Mouse (Mus musculus) hematopoietic stem cell, adult 5-6 weeks (primary cell): Measurements from ENCODE around the gene Ckmt1. TPM values are rescaled to one million over a fixed set of nuclear protein-coding genes. Genes with fewer than 3 reads are reported as not detected.

Source experiments
- ATAC-seq, 2 experiments: fragments of 125-278 bp in 1 of 2; replicated peaks in 1 of 2; 2 replicates each; pipeline ENCODE4 v1.8.0; 2016 to 2017; ENCODE audit warnings: inconsistent platforms in 2 of 2, mild to moderate bottlenecking in 2 of 2, moderate number of reproducible peaks in 2 of 2, low read depth in 1 of 2, moderate TSS enrichment in 1 of 2; ENCODE audit not compliant: low FRiP score in 2 of 2, poor library complexity in 2 of 2, severe bottlenecking in 2 of 2, insufficient read depth in 1 of 2, low TSS enrichment in 1 of 2
- total RNA-seq: library from RNA; stranded (forward); fragments of 172-1452, 232-1000 nt; gene quantifications from 2 replicates; pipeline ENCODE4 v1.2.3, GENCODE M21; 2017

The Ckmt1 gene
- not detected in 2 replicates for total RNA-seq

- ATAC-seq: no peak
Measured at GRCm38 (mm10) chr2:121357494-121357893, at the start of gene Ckmt1. Ckmt1 (plus strand) TSS chr2:121357714.

DNA sequence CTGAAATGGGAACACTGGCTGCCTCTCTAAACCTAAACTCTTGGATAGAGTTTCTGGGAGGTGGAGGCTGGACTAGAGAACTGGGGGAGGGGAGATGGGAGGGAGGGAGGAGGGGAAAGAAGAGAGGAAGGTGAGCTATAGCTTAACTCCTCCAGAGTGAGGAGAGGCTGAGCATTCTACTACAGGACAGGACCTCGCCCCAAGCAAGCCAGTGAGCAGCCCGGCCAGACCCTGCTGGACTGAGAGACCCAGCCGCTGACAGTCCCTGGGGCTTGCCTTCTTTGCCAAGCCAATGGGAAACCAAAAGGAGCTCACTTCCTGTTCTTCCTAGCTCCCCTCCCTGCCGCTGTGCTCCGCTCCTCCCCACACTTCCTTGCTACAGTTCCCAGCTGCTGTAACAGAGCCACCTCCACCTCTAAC lies 48.5 kb upstream of the Ckmt1 start:
- peak in 1 of 2 experiments; percentile 42; a peak in 1 of 4 replicates for ATAC-seq

DNA sequence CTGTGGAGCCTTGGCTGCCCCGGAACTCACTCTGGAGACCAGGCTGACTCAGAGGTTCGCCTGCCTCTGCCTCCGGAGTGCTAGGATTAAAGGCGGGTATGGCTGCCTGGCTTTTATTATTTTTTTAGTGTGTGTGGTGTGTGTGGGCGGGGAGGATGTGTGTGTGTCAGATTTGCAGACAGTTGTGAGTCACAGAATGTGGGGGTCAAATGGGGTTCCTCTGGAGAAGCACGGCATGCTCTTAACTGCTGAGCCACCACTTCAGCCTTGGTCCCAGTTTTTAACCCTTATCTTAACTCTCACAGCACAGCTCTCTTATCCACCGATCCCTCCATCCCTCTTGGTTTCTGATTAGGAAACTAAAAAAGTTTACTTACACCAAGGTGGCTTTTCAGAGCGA lies 41.2 kb upstream of the Ckmt1 start:
- no peak for ATAC-seq

DNA sequence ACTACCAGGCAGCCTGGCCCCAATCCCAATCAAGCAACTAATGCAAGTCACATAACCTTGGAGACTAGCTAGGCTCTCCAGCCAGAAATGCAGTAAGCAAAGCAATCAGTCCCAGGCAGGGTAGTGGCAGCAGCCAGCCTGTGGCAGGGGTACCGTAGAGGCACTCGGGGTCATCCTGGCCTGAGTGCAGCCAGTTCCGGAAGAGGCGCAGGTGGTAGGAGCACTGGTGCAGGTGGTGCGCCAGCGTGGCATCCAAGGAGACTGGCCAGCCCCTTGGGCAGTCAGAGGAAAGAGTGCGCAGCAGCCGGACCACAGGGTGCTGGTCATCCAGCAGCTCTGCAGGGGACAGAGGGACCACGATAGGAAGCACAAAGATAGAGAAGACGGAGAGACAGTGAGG lies 34.5 kb upstream of the Ckmt1 start:
- no peak for ATAC-seq

GRCm38 (mm10) chr2:121323693-121324470 lies 33.6 kb upstream of the Ckmt1 start:
- no peak for ATAC-seq

- no peak for ATAC-seq
Measured at GRCm38 (mm10) chr2:121329492-121329891, 28.0 kb upstream of the Ckmt1 start.

DNA sequence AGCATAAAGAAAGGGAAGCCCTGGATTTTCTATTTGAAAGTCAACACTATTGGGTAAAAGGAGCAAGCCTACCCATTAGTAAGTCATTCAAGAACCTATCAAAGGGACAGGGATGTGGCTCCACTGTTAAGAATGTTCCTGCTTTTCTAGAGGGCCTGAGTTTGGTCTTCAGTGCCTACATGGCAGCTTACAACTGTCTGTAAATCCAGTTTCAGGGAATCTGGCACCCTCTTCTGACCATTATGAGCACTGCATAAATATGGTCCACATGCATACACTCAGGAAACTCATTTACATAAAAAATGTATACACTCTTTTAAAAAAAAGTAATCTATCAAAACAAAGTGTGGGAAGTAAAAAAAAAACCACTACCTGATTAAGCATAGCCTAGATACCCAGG lies 18.5 kb upstream of the Ckmt1 start:
- no peak for ATAC-seq

- no peak for ATAC-seq
Measured at GRCm38 (mm10) chr2:121353156-121353555, 4.4 kb upstream of the Ckmt1 start.

GRCm38 (mm10) chr2:121354378-121354777 lies 3.1 kb upstream of the Ckmt1 start:
- ATAC-seq: no peak

DNA sequence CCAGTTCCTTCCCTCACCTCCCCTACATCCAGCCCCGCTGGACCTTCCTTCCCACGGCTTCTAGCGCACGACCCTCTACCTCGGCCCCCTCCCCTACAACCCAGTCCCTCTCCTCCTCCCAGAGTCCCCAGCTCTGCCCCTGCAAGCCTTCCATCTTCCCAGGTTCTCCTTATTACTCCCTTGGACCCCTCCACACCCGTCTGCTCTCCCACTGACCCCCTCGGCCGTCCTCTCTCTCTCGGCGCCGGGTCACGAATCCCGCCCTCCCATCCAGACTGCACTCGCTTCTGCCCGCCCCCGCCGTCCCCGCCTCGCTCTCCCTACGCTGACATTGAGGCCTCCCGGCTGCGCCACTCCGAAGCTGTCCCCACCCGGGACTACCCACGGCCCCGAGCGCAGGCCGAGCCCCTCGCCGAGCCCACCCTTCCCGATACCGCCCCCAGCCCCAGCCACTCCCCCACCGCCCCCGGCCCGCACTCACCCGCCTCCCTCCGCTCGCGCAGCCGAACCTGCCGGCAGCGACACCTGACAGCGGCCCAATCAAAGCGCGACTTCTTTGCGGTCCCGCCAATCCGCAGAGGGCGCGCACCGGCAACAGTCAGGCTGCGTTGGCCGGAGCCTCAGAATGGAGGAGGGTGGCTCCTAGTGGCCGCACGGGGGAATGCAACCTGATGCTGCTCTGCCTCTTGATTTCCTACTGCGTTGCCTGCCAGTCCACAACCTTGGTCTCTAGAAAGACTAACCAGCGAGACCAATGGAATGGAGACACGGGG lies 2.5 kb upstream of the Ckmt1 start, which contains the start of gene Ppip5k1:
TSS of gene Ppip5k1 (minus strand) at position 577 of the 773 bp plus-strand sequence.
- ATAC-seq: peak; percentile 97 to 99

DNA sequence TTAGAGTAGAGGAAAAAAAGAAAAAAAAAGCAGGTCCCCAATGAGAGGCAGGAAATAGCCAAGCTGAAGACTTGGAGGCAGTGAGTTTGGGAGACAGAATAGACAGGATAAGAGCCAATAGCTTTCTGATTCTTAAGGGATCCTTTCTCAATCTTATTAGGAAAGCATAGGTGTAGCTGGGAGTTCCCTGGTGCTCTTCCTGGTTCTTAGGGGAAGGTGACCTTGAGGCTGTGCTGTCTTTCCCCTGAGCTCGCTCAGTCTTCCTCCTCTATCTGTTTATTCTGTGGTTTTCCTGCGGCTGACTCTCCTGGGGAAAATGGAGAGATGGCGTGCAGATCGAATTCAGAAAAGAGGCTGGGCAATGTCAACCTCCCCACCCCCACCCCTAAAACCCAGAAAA lies 447 bp downstream of the Ckmt1 start:
- ATAC-seq: no peak

DNA sequence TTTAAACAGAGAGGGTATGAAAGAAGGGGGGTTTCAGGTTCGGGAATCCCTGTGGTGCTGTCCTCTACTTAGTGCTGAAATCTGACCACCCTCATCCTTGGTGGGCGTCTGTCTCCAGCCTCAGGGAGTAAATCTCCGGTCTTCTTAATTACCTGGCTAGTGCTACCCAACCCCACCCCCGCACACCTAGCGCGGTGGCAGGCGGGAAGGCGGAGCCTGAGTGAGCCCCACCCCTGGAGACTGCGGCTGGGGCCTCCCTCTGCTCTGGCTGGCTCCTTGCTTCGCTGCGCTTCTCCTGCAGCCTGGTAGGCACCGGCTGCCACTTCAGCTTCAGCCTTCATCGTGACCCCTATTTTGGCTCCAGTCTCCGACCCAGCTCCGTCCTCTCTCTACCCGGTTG lies 867 bp downstream of the Ckmt1 start:
- ATAC-seq: no peak

- no peak for ATAC-seq
Measured at GRCm38 (mm10) chr2:121359461-121359860, 1.9 kb downstream of the Ckmt1 start.

DNA sequence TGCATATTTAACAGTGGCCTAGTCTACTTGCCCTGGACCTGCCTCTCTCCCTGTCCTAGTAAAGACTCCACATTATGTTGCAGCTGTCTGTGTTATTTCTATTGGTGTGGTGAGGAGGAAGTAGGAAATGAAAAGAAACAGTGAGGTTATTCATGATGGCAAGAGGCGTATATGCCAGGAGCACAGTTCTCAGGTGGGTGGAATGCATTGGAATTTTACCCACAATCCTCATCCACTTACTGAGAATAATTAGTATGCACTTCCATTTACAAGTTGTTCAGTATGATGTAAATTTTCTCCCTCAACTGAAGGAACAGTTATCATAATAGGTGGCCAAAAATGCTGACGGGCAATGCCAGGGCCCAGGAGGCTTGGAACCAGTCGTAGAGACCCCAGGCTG lies 6.1 kb downstream of the Ckmt1 start:
- no peak for ATAC-seq

DNA sequence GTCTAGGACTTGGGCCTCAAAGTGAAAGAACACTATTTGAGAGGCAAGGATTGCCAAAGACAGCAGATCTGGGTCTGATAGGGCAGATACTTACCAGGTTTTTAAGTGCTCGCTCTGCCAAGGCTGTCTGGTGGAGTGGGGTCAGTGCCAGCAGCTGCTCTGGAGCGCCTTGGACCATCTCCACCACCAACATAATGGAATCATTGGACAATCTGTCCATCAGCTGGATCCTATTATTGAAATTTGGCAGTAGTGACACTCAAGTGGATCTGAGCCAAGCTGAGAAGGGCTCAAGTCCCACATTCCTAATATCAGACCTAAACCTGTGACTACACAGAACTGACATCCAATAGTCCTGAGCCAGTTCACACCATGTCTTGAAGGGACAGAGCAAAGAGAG lies 11.3 kb downstream of the Ckmt1 start:
- no peak for ATAC-seq

GRCm38 (mm10) chr2:121370921-121371320 lies 13.4 kb downstream of the Ckmt1 start:
- no peak for ATAC-seq

DNA sequence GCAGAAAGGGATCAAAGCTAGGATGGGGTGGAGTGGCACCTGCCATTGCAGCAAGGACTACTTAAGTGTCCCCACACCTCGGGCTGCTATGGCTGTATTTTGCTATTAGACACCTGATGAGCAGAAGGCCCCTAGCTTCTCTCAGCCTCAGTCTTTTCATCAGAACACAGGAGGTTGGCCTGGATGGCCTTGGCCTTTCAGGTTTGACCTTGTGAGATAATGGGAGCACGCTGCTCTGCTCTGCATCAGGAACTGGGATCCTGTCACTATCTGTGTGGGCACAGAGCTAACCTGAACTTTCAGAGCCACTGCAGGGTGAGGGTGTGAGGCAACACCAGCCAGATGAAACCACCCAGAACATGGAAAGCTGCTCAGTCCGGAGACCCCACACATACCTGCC lies 14.8 kb downstream of the Ckmt1 start:
- ATAC-seq: no peak

GRCm38 (mm10) chr2:121374766-121375165 lies 17.3 kb downstream of the Ckmt1 start:
- ATAC-seq: no peak
